Mouse (Mus musculus) E14TG2a.4 (cell line): ENCODE results near the gene Alg1.

Experiments used
- H3K27me3 ChIP-seq: 2 replicates; pipeline ENCODE4 v1.6.1; 2014; ENCODE audit warnings: low read length, control low read depth; ENCODE audit not compliant: insufficient read depth
- H3K36me3 ChIP-seq: 2 replicates; pipeline ENCODE4 v1.6.1; 2014; ENCODE audit warnings: low read length, control low read depth; ENCODE audit not compliant: insufficient read depth
- H3K4me1 ChIP-seq: replicated peaks from 2 replicates; pipeline ENCODE4 v1.6.1; 2014; ENCODE audit warnings: low read depth, low read length, control low read depth
- H3K4me3 ChIP-seq: replicated peaks from 2 replicates; pipeline ENCODE4 v1.5.1; 2014; ENCODE audit warnings: mild to moderate bottlenecking, low read length
- H3K9me3 ChIP-seq: 2 replicates; pipeline ENCODE4 v1.6.1; 2014; ENCODE audit warnings: low read length, control low read depth
- CTCF ChIP-seq: conservative IDR thresholded peaks from 2 replicates; pipeline ENCODE4 v1.5.1; 2014; ENCODE audit warnings: low read length
- NANOG ChIP-seq: IDR thresholded peaks from 2 replicates; pipeline ENCODE4 v1.6.1; 2014; ENCODE audit warnings: borderline replicate concordance, low read length, mixed read lengths
- POU5F1 ChIP-seq: IDR thresholded peaks from 2 replicates; pipeline ENCODE4 v1.6.1; 2014; ENCODE audit warnings: low read length, borderline replicate concordance

The Alg1 gene

DNA sequence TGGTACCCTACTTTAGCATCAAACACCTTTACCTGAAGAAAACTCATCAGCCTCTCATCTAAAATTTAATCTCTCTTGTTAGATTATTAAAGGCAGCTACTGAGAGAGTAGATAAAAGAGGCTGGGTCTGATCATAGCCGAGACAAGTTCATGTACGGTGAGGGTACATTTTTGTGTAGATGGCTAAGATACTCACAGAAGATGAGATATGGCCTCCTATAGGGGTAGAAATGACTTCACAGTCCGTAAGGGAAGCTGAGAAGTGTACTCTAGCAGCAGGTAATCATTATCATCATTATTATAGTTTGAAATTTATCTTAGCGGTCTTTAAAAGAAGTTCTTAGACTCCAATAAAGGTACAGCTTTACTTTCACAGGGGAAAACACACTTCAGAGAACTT, 439 bp upstream of the Alg1 start:
- Histone ChIP-seq H3K4me3 (no peak overlapping the region), H3K9me3 (no peaks in the 10 kb centered on the region), H3K4me1 (peaks cover 20% of the 10 kb centered on the region), H3K36me3 (peaks cover 28% of the 10 kb centered on the region), H3K27me3 (0 out of 2 replicates have a peak, but pooled peaks cover 6% of the 10 kb centered on the region)
- no peak for TF ChIP-seq CTCF
- TF ChIP-seq NANOG, result no peak
- TF ChIP-seq POU5F1, result no peak

DNA sequence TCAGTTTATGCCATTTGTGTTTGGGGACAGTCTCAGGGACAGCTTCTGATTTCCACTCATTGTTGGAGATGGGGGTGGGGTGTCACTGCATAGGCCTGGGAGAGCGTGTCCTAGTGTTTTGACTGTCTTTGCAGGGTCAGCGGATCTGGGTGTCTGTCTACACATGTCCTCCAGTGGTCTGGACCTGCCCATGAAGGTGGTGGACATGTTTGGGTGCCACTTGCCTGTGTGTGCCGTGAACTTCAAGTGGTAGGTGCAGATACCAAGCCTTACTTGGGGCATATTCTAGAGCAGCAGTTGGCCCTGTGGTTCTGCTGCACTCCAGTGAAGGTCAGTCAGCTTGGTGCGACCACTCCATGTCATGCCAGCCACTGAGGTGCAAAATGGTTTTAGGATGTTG, 8.9 kb downstream of the Alg1 start:
- no peak overlapping the region for H3K4me3 ChIP-seq
- H3K36me3 ChIP-seq, result peaks cover 96% of the 10 kb centered on the region
- H3K9me3 ChIP-seq, result no peaks in the 10 kb centered on the region
- H3K27me3 ChIP-seq, result no peaks in the 10 kb centered on the region
- TF ChIP-seq CTCF (no peak), POU5F1 (no peak), NANOG (no peak)
- peaks cover 32% of the 10 kb centered on the region for H3K4me1 ChIP-seq

DNA sequence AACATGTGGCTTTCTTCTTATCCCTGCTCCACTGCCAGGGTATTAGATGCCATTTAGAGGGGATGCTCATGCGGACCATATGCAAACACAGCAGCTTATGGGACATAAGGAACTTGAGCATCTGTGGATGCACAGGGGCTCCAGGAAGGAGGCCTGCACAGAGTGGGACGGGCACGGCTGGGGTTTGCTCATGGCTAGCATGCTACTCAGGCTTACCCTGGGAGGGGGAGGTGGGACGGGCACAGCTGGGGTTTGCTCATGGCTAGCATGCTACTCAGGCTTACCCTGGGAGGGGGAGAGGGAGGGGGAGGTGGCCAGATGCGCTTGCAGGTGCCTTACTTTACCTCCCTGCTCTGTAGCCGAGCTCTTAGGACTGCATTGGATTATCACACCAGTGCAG, 9.5 kb downstream of the Alg1 start:
- H3K4me3 ChIP-seq, result no peak overlapping the region
- no peaks in the 10 kb centered on the region for H3K9me3 ChIP-seq
- no peaks in the 10 kb centered on the region for H3K27me3 ChIP-seq
- H3K4me1 ChIP-seq, result peaks cover 32% of the 10 kb centered on the region
- peaks cover 99% of the 10 kb centered on the region for H3K36me3 ChIP-seq
- no peak for TF ChIP-seq NANOG
- TF ChIP-seq POU5F1, result no peak
- no peak for TF ChIP-seq CTCF

DNA sequence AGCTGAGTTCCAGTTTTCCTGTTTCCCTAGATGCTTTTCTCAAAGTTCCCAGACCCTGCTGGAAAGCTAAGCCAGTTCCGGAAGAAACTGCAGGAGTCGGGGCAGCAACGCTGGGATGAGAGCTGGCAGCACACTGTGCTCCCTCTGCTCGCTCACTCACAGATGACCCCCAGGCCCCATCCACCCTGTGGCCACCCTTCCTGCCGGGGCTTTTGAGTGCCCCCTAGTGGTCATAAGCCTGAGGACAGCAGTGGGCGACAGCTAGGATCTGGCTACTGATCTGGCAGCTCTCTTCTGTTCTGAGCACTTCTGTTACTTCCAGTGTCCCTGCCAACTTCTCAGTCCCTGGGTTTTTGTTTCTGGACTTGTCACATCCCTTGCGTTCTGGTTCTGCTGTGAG, 11.0 kb downstream of the Alg1 start:
- H3K36me3 ChIP-seq, result peaks cover 99% of the 10 kb centered on the region
- H3K9me3 ChIP-seq, result no peaks in the 10 kb centered on the region
- no peak overlapping the region for H3K4me3 ChIP-seq
- H3K4me1 ChIP-seq, result peaks cover 36% of the 10 kb centered on the region
- TF ChIP-seq NANOG (no peak), CTCF (peak; percentile 89)
- H3K27me3 ChIP-seq, result no peaks in the 10 kb centered on the region

DNA sequence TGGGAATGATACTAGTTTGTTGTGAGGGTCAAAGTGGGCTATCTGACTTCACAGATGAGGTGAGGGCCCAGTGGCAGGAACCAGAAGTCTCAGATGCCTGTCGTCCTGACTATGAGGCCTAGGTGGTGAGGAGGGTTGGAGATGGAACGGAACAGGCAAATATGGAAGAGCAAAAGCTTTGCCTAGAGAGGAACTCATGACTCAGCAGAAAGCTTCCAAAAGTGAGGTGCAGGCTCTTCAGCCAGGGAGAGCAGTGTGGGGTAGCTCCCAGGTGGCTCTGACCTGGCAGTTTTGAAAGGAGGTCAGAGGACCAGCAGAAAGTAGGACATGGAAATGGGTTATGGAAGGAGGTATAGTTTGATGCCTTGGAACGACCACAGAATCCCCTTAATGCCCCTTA, 17.5 kb downstream of the Alg1 start:
- Histone ChIP-seq H3K4me3 (no peak overlapping the region), H3K4me1 (peaks cover 45% of the 10 kb centered on the region), H3K9me3 (no peaks in the 10 kb centered on the region), H3K36me3 (peaks cover 82% of the 10 kb centered on the region), H3K27me3 (no peaks in the 10 kb centered on the region)
- no peak for TF ChIP-seq CTCF
- TF ChIP-seq POU5F1, result no peak
- TF ChIP-seq NANOG, result no peak

DNA sequence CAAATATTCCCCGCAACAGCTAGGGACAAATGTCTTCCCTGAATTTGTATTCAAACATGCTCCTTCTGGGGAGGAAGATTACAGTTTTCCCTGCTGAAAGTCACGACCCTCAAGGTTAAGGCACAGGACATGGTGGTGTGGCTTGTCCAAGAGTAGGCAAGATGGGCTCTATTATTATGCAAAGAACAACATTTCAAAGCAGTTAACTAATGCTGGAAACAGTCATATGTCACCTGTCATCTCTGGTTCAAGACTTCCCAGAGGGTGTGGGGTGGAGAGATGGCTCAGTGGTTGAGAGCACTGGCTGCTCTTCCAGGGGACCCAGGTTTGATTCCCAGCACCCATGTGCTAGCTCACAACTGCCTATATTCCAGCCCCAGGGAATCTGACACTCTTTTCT, 18.8 kb downstream of the Alg1 start:
- TF ChIP-seq CTCF, result no peak
- peak; percentile 65; the same call in 1 of the 2 replicates for TF ChIP-seq NANOG
- peak; percentile 83 for TF ChIP-seq POU5F1

DNA sequence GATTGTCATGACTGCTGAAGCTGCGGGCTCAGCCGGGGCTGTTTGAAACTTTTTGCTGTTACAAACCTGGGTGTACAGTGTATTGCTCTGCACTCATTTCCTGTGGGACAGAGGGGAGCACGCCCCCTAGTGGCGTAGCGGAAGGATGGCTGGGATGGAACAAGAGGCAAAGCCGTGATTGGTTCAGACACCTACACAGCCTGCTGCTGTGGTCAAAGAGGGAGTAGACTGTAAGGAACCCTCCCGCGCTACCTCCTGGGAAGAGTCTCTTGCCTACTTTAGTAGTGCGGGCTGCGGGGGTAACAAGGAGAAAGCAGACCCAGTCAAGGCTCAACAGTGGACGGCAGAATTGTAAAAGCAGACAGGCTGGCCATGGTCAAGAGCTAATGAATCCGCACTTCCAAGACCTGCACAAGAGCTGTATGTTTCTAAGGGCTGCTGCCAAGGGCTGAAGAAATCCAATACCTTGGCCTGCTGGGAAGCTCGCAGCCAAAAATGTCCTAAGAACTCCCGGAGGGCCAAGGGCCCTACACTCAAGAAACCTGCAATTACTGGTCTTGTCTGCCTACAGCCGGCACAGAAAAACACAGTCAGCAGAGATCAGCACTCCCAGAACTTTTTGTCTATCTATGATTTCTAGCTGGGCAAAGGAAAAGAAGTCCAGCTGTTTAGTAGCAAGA, 21.1 kb downstream of the Alg1 start:
- Histone ChIP-seq H3K9me3 (no peaks in the 10 kb centered on the region), H3K4me1 (peaks cover 62% of the 10 kb centered on the region), H3K36me3 (peaks cover 48% of the 10 kb centered on the region), H3K27me3 (no peaks in the 10 kb centered on the region), H3K4me3 (peak overlapping the region; percentile 97)
- TF ChIP-seq NANOG (no peak), POU5F1 (no peak), CTCF (peak; percentile 99)

More for the DNA sequence above, 18.8 kb downstream of the Alg1 start:
- Histone ChIP-seq H3K27me3 (no peaks in the 10 kb centered on the region), H3K36me3 (peaks cover 70% of the 10 kb centered on the region), H3K4me3 (0 out of 2 replicates have a peak overlapping the region, but pooled peaks have one; percentile 4), H3K9me3 (no peaks in the 10 kb centered on the region), H3K4me1 (peaks cover 56% of the 10 kb centered on the region)

DNA sequence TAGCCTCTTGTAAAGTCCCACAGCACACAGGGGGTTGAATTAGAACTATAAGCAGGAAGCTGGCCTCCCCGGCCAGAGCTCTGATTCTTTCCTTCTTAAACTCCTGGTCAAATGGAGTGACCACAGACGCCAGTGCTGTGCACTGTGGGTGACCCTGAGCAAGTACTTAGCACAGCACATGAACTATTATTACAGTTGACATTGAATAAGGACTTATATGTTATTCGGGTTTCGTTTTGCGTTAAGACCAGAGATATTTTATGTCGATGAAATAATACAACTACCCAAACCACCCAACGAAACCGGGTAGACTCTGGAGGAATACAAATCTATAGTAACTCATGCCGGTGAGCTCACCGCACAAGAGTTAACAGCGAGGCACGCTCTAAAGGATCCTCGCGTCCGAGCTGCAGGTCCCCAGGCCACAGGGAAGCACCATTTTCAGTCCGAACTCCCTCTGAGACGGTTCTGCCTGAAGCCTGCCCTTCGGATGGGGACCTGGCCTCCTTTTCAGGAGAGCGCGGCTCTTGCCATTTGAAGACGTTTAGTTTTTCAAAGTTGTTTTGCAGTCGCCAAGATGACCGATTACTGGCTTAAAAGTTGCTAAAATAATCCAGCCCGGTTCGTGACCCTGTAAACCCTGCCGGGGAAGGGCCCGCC, 21.8 kb downstream of the Alg1 start:
- TF ChIP-seq NANOG, result no peak
- TF ChIP-seq POU5F1, result no peak
- TF ChIP-seq CTCF, result no peak
- H3K27me3 ChIP-seq, result no peaks in the 10 kb centered on the region
- H3K9me3 ChIP-seq, result no peaks in the 10 kb centered on the region
- H3K36me3 ChIP-seq, result peaks cover 40% of the 10 kb centered on the region
- H3K4me3 ChIP-seq, result peak overlapping the region; percentile 97
- H3K4me1 ChIP-seq, result peaks cover 60% of the 10 kb centered on the region
